Mouse (Mus musculus): Measurements from ENCODE around the gene Ccdc173.
A peak's percentile ranks its signal among the peaks of the same experiment; 100 is the strongest.
"Not testable (repeated sequence)": the region's sequence is repeated elsewhere in the genome, so short reads cannot be mapped to it uniquely, and the experiment has no call there.

The Ccdc173 gene

DNA sequence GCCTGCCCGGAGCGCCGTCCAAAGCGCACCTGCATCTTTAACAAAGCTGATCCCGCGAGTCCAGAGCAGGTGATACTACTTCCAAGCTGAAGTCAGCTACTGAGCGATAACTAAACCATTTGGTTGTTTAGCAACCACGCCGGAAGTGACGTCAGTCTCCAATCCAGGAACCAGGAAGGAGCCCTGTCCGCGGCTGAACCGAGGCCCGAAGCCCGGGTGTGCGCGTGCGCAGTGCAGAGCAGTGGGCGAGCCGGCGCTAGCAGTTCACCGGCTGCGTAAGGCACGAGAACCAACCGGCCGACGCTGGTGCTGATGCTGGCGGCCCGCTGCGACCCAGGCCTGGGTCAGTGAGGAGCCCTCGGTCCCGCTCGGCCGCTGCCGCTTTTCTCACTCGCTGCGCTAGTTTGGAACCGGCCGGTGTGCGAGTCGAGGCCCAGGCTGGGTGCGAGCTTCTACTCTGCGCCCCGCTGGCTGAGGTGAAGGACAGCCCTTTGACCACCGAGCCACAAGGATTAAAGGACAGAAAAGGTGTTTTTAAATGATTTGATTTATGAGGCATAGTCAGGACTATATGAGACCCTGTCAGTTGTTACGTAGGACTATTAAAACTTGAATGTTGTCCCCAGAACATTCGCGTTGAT, at the start of gene Ccdc173, which contains the start of gene Phospho2:
Gene Ccdc173, minus strand, starts transcription at position 147 of the 641 bp plus-strand sequence.
Gene Phospho2, plus strand, starts transcription at position 195 of the 641 bp plus-strand sequence.
- peak; percentile 98 for DNase-seq (ENCODE audit: low read depth)

DNA sequence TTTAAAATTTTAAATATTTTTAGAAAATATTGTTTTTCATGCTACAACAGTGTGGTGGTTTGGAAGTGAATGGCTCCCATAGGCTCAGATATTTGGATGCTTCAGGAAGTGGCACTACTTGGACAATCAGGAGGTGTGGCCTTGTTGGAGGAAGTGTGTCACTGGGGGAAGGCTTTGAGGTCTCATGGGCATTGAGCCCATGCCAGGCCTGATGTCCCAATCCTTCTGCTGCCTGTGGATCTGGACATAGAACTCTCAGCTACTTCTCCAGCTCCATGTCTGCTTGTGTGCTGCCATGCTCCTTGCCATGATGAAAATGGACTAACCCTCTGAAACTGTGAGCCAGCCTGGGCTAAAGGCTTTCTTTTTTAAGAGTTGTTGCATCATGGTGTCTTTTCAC, 49.3 kb upstream of the Ccdc173 start:
- DNase-seq (ENCODE audit: low read depth) = no peak

GRCm38 (mm10) chr2:69837996-69838395, 48.6 kb upstream of the Ccdc173 start:
- DNase-seq (ENCODE audit: low read depth) = no peak

DNA sequence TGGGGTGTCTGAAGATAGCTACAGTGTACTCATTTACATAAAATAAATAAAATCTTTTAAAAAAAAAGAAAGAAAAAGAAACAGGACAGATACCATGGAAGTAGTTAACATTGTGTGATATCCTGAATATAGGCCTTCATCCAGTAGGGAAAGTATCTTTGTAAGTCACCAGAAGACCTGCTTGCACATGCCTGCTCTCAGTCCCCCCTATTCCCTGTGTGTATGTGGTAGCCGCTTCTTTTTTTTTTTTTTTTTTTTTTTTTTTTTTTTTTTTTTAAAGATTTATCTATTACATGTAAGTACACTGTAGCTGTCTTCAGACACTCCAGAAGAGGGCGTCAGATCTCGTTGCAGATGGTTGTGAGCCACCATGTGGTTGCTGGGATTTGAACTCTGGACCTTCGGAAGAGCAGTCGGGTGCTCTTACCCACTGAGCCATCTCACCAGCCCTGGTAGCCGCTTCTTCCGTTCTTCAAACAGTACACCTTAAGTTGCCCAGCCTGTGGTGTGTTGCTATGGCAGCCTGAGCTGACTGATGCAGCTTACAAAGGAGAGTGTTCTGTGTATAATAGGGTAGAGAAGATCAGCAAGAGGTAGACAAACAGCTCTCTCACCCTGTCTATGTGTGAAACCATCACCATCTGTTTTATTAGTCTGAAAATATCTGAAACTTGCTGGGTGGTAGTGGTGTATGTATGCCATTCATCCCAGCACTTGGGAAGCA, 48.0 kb upstream of the Ccdc173 start:
- DNase-seq (ENCODE audit: low read depth) = no peak

- DNase-seq (ENCODE audit: low read depth) = no peak
Measured at GRCm38 (mm10) chr2:69830116-69830515, 40.7 kb upstream of the Ccdc173 start.

DNA sequence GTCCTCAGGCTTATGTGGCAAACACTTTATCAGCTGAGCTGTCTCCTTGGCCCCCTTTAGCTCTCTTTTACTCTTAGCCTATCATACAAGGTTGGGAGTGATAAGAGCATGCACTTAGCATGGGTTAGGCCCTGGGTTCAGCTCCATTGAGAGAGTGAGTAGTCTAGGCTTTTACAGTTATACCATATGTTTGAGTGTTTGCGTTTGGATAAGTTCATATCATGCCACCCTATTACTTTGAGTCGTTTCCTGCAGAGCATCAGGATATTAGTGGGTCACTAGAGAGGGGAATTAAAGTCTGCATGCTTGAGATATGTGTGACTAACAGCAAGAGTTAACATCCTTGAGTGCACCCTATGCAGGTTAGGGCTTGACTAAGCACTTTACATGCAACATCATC, 40.3 kb upstream of the Ccdc173 start:
- DNase-seq (ENCODE audit: low read depth) = no peak

- no peak for DNase-seq (ENCODE audit: low read depth)
Measured at GRCm38 (mm10) chr2:69828031-69828430, 38.7 kb upstream of the Ccdc173 start.

DNA sequence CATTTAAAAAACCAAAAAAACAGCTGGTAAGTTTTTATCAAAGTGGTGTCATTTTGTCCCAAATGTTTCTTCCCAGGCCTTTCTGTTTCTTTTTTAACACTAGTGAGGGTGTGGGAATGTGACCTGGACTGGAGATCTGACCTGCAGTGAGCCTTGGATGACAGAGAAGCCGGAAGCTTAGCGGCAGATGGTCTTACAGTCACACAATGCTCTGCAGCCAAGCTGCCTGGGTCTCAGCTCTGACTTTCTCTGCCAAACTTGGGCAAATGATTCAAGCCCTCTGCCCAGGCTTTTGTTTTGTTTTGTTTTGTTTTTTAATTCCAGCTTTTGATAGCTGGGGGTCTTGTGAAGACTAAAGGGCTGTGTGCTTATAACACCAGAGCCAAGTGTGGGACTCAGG, 37.0 kb upstream of the Ccdc173 start:
- no peak for DNase-seq (ENCODE audit: low read depth)

DNA sequence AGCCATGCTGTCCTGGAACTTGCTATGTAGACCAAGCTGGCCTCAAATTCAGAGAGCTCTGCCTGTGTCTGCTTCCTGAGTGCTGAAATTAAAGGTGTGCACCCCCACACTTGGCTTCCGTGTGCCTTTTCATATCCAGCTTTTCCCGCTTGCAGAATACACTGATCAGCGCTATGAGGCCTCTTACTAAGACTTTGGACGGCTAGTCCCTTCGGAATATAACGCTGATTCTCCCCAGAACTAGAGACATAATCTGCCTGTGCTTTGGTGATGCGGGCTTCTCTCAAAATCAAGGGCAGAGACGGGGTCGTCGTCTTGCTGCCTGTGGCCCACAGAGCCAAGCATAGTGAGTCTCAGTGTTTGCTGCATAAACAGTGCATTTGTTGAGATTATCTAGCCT, 36.5 kb upstream of the Ccdc173 start:
- no peak for DNase-seq (ENCODE audit: low read depth)

DNA sequence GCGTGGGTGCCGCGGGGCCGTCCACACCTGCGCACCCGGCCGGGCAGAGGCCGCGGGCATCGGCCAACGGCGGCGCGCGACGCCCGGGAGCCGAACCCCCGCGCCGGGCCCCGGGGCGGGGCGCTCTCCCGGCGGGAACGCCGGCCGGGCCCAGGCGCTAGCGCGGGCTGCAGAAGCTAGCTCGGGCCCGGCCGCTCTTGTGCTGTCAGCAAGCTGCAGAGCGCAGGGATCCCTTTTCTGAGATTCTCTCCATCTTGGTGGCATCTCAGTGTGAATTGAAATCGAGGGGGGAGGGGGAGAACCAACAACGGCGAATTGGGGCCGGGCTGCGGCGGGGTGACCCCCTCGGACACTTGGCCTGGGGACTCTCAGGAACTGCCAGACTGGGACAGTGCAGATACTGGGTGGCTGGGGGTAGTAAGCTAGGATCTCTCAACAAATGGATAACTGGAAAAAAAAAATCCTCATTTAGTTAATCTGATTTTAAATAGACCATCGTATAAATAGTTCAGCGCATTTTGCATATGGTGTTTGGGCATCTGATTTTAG, 33.8 kb upstream of the Ccdc173 start:
- no peak for DNase-seq (ENCODE audit: low read depth)

DNA sequence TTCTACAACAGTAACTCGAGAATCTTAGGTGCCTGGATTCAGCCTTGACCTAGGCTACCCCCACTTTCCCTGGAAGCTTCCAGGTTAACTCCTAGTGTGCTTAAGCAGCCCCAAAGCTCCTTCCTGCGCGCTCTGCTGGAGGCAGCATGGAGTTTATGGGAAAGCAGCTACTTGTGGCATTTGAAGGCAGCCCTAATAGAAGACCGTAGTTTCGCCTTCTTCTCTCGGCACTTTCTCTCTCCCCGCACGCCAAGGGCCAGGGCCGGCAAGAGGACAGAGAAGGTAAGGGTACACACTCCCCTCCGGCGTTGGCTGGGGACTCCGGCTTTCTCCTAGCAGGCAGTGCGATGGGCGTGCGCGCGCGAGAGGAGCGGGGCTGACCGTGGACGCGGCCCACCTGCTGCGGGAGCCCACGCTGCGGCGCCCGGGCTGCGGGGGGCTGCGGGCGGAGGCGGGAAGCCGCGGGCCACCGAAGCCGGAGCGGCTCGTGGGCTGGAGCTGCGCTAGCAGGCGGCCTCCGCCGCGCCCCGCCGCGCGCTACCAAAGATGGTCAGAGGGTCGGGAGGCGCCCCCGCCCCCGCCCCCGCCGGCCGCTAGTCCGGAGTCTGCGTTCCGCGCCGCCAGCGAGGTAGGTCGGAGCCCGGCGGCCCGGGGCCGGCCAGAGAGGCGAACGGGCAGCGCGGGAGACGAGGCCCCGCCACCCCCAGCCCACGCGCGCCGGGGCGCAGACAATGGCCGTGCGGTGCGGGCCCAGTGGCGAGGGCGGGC, 33.2 kb upstream of the Ccdc173 start:
- no peak for DNase-seq (ENCODE audit: low read depth)

DNA sequence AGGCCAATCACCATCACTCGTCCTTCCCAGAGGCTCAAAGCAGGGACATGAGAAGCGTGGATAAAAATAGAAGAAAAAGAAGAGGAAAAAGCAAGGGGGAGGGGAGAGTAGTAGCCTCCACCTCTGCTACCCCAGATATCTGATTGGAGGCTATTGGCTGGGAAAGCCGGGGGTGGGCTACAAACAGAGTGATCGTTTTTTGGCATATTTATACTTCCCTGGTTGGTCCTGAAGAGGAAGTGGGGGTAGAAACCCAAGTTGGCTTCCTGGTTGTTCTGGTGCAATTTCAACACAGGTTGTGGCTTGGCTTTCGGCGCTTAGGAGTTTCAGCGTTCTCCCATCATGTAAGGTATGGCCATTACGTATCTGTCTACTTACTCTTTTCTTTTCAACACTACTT, 32.3 kb upstream of the Ccdc173 start, which contains the start of gene Klhl23:
Gene Klhl23, plus strand, starts transcription at position 234 of the 400 bp plus-strand sequence.
- DNase-seq (ENCODE audit: low read depth) = no peak

GRCm38 (mm10) chr2:69820201-69820600, 30.8 kb upstream of the Ccdc173 start:
- DNase-seq (ENCODE audit: low read depth) = no peak

DNA sequence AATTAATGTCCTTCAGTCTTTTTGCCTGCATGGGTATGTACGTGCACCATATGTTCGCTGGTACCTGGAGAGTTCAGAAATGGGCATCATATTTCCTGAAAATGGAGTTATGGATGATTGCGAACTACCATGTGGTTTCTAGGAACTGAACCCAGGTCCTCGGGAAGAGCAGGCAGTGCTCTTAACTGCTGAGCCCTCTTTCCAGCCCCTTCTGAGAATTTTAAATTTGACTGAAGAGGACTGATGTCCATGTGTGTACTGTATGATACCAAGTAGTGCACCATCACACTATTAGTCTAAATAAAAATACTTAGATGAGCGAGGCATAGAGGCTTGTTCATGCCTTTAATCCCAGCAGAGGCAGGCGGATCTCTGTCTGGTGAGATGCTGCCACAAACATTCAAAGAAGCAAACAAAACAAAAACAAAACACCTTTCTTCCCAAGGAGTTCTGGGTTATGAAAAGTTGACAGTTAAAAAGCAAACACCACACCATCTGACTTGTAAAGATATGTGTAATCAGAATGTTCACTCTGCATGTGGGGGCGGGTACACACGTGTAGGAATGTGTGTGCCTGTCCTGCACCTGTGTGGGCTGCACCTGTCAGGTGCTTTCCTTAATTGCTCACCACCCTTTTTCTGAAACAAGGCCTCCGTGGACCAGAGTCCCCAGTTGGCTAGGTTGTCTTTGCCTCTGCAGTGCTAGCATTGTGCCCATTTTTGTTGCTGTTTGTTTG, 29.1 kb upstream of the Ccdc173 start:
- peak; percentile 72 for DNase-seq (ENCODE audit: low read depth)

DNA sequence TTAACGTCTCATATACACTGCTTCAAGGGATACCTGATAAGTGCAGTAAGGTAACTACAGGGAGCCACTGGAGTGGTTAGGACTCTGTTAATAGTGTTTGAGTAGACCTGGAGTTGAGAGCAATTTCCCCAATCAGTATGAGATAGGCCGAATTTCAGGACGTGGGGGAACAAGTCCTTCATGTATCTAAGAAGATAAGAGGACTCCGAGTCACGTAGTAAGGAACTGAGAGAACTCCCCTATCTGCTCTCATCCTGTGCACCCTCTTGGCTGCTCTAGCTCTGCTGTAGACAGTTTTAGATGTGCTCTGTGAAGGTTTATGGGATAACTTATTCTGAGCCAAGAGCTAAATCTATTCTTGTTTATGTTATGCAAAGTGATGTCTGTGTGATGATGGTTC, 27.2 kb upstream of the Ccdc173 start:
- peak; percentile 61 for DNase-seq (ENCODE audit: low read depth)

DNA sequence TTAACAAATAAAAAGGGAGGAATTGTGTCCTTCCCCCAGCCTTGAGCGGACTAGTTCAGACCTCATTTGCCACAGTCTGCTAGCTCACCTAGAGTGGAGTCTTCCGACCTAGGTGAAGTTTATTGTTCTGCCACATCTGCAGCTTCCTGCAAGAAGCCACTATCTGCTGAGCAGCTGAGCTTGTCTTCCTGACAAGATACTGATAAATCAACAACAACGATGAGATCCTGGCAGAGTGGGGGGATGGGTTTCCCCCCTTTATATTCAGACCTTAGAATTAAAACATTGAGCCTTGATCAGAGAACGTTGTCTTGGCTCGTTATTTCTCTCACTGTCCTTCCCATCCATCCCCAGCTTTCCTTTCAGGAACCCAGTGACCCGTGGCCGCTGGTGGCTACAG, 22.0 kb upstream of the Ccdc173 start:
- DNase-seq (ENCODE audit: low read depth) = not testable (repeated sequence)

DNA sequence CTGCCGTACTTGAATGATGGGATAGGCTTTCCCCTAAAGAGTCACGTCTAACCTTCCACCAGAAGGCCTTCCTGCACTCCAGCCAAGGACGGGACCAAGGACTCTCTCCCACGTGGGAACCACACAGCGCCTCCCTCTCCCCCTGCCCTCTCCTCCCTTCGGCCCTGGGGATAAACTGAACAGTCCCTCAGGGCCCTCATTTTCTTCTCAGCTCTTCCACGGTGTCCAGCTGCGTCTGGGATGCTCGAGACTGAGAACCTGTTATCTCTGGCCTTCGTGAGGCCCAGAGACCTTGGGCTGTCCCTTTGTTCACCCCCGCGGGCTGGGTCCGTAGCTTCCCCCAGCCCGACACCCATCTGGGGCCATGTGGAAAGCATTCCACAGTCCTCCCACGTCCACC, 20.8 kb upstream of the Ccdc173 start:
- DNase-seq (ENCODE audit: low read depth) = no peak

DNA sequence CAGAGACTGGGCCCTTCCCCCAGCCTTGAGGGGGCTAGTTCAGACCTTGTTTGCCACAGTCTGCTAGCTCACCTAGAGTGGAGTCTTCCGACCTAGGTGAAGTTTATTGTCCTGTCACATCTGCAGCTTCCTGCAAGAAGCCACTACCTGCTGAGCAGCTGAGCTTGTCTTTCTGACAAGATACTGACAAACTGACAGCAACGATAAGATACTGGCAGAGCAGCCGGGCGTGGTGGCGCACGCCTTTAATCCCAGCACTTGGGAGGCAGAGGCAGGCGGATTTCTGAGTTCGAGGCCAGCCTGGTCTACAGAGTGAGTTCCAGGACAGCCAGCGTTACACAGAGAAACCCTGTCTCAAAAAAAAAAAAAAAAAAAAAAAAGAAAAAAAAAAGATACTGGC, 15.3 kb upstream of the Ccdc173 start:
- DNase-seq (ENCODE audit: low read depth) = not testable (repeated sequence)

- no peak for DNase-seq (ENCODE audit: low read depth)
Measured at GRCm38 (mm10) chr2:69803756-69804155, 14.4 kb upstream of the Ccdc173 start.

DNA sequence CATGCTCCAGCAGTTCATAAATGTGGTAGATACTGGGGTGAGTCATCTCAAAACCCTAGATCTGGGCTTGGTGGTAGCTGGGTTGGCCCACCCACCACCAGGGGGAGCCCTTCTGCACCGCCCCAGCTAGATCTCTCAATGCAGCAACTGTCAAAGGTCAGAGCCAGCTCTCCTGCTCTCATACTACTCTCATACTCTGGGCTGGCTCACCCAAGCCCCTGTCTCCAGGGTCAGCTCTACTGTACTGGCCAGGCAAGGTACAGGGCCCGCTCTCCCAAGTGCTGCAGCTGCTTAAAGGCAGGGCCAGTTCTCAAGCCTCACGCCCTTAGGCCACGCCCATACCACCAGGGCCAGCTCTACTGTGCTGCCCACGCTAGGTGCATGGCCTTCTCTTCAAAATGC, 13.5 kb upstream of the Ccdc173 start:
- DNase-seq (ENCODE audit: low read depth) = peak; percentile 71

DNA sequence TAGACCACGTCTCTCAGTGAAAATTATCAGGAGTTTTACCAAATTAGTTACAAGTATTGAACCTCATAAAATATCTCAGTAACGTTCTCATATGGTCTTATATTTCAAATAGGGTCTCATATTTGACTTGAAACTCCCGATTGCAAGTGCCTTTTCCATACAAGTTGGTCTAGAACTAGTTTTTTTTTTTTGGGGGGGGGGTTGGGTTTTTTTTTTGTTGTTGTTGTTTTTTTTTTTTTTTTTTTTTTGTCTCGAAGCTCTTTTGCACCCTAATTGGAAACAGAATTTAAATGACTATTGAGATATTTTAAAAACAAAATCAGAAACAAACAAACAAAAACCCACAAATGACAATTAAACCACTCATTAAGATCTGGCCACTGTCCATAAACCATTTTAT, 1.3 kb upstream of the Ccdc173 start:
- no peak for DNase-seq (ENCODE audit: low read depth)

DNA sequence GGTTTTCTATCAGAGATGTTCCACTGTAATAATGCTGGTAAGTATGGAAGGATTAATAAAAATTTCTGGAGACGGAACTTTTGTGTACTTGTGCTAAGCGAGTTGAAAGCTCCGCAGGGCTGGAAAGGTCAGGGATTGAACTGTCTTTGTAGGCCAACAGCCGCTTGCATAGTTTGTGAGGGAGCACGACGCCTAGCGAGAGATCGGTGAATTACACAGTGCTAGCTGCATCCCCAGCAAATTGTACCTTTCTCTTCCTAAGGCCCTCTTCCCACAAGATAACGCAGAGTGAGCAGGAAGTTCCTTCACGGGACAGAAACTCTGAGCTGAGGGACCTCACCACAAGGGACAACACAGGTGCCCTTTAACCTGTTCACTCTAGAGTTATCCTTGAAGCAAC, 910 bp upstream of the Ccdc173 start:
- DNase-seq (ENCODE audit: low read depth) = peak; percentile 93

Measured in c-Kit-positive CD71-positive TER-119-negative erythroid progenitor cells, embryonic 14.5 days (primary cell).